Mouse (Mus musculus): ENCODE measurements around the gene S100pbp. TPM values are rescaled to one million over a fixed set of nuclear protein-coding genes. Genes with fewer than 3 reads are reported as not detected.

Gene S100pbp
- polyA plus RNA-seq, 1 experiment from 2014 or later, result 24.5 TPM

GRCm38 (mm10) chr4:129107348-129107899, 82.1 kb downstream of the S100pbp start:
- no peak for DNase-seq (ENCODE audit: low spot score)
- H3K27me3 ChIP-seq (ENCODE audit: control insufficient read depth, insufficient read depth, low read length), result peaks cover 22% of the 10 kb centered on the region
- no peak for ATAC-seq (replicated peaks; ENCODE audit: insufficient number of reproducible peaks, low FRiP score, low TSS enrichment, low read depth)
- H3K4me2 ChIP-seq (ENCODE audit: low read depth, low read length), result no peak overlapping the region
- H3K36me3 ChIP-seq (replicated peaks; ENCODE audit: control insufficient read depth, insufficient read depth, low read depth, low read length), result no peaks in the 10 kb centered on the region
- H3K9me3 ChIP-seq (replicated peaks; ENCODE audit: control insufficient read depth, low read length), result no peaks in the 10 kb centered on the region
- 72% methylated on average over 10 of the region's 10 CpGs for WGBS
- H3K27ac ChIP-seq (replicated peaks; ENCODE audit: low read depth, low read length), result no peak overlapping the region
- peaks cover 4% of the 10 kb centered on the region for H3K4me1 ChIP-seq (ENCODE audit: control insufficient read depth, insufficient read depth, low read length)
- H3K4me3 ChIP-seq (ENCODE audit: low read depth, low read length), result no peak overlapping the region
- H3K9ac ChIP-seq (replicated peaks; ENCODE audit: low read length), result no peak overlapping the region

- Histone ChIP-seq H3K4me1 (ENCODE audit: control insufficient read depth, insufficient read depth, low read length) (peaks cover 4% of the 10 kb centered on the region), H3K9me3 (replicated peaks; ENCODE audit: control insufficient read depth, low read length) (no peaks in the 10 kb centered on the region), H3K27me3 (ENCODE audit: control insufficient read depth, insufficient read depth, low read length) (peaks cover 22% of the 10 kb centered on the region), H3K36me3 (replicated peaks; ENCODE audit: control insufficient read depth, insufficient read depth, low read depth, low read length) (no peaks in the 10 kb centered on the region), H3K9ac (replicated peaks; ENCODE audit: low read length) (no peak overlapping the region), H3K4me3 (ENCODE audit: low read depth, low read length) (no peak overlapping the region), H3K4me2 (ENCODE audit: low read depth, low read length) (no peak overlapping the region), H3K27ac (replicated peaks; ENCODE audit: low read depth, low read length) (no peak overlapping the region)
- DNase-seq (ENCODE audit: low spot score) (peak; percentile 25), ATAC-seq (replicated peaks; ENCODE audit: insufficient number of reproducible peaks, low FRiP score, low TSS enrichment, low read depth) (no peak)
- 11% methylated on average over 9 of the region's 9 CpGs for WGBS
These were observed 83.5 kb downstream of the S100pbp start for GRCm38 (mm10) chr4:129106073-129106472.

GRCm38 (mm10) chr4:129105356-129105755, 84.2 kb downstream of the S100pbp start, which contains the start of gene Tmem54:
Gene Tmem54 (plus strand): TSS chr4:129105548.
- peak within 1 kb of the TSS; percentile 32 for H3K9ac ChIP-seq (replicated peaks; ENCODE audit: low read length)
- peak; percentile 54 for DNase-seq (ENCODE audit: low spot score)
- H3K27ac ChIP-seq (replicated peaks; ENCODE audit: low read depth, low read length), result no peak within 1 kb of the TSS
- H3K4me2 ChIP-seq (ENCODE audit: low read depth, low read length), result peak within 1 kb of the TSS; percentile 58
- peak; percentile 69 for ATAC-seq (replicated peaks; ENCODE audit: insufficient number of reproducible peaks, low FRiP score, low TSS enrichment, low read depth)
- H3K9me3 ChIP-seq (replicated peaks; ENCODE audit: control insufficient read depth, low read length), result no peaks in the 10 kb centered on the region
- under 1% methylated on average over 40 of the region's 40 CpGs for WGBS
- peaks cover 22% of the 10 kb centered on the region for H3K27me3 ChIP-seq (ENCODE audit: control insufficient read depth, insufficient read depth, low read length)
- H3K4me3 ChIP-seq (ENCODE audit: low read depth, low read length), result peak within 1 kb of the TSS; percentile 24
- H3K36me3 ChIP-seq (replicated peaks; ENCODE audit: control insufficient read depth, insufficient read depth, low read depth, low read length), result no peaks in the 10 kb centered on the region
- peaks cover 4% of the 10 kb centered on the region for H3K4me1 ChIP-seq (ENCODE audit: control insufficient read depth, insufficient read depth, low read length)

- no peak for ATAC-seq (replicated peaks; ENCODE audit: insufficient number of reproducible peaks, low FRiP score, low TSS enrichment, low read depth)
- no peaks in the 10 kb centered on the region for H3K36me3 ChIP-seq (replicated peaks; ENCODE audit: control insufficient read depth, insufficient read depth, low read depth, low read length)
- H3K4me2 ChIP-seq (ENCODE audit: low read depth, low read length), result no peak overlapping the region
- H3K27me3 ChIP-seq (ENCODE audit: control insufficient read depth, insufficient read depth, low read length), result peaks cover 22% of the 10 kb centered on the region
- no peak overlapping the region for H3K9ac ChIP-seq (replicated peaks; ENCODE audit: low read length)
- H3K4me3 ChIP-seq (ENCODE audit: low read depth, low read length), result no peak overlapping the region
- no peaks in the 10 kb centered on the region for H3K9me3 ChIP-seq (replicated peaks; ENCODE audit: control insufficient read depth, low read length)
- 82% methylated on average over 14 of the region's 14 CpGs for WGBS
- no peak overlapping the region for H3K27ac ChIP-seq (replicated peaks; ENCODE audit: low read depth, low read length)
- H3K4me1 ChIP-seq (ENCODE audit: control insufficient read depth, insufficient read depth, low read length), result peaks cover 4% of the 10 kb centered on the region
- no peak for DNase-seq (ENCODE audit: low spot score)
These were observed 87.2 kb downstream of the S100pbp start for GRCm38 (mm10) chr4:129102133-129102829.

Other genes with a start within 250 kb of the S100pbp start
- gene Azin2, start 227.3 kb downstream of the S100pbp start, polyA plus RNA-seq (2014; fragmentation: Nextera tagmentation; extraction: Ambion mirVana), result 14.0 and 14.6 TPM in 2 replicates
- 152 and 154 TPM in 2 replicates for gene Ak2, start 197.8 kb downstream of the S100pbp start, polyA plus RNA-seq (2014; fragmentation: Nextera tagmentation; extraction: Ambion mirVana)
- 9.0 and 10.3 TPM in 2 replicates for gene Rnf19b, start 131.5 kb downstream of the S100pbp start, polyA plus RNA-seq (2014; fragmentation: Nextera tagmentation; extraction: Ambion mirVana)
- 6.3 and 6.4 TPM in 2 replicates for gene Tmem54, start 84.2 kb downstream of the S100pbp start, polyA plus RNA-seq (2014; fragmentation: Nextera tagmentation; extraction: Ambion mirVana)
- gene Hpca, start 67.7 kb downstream of the S100pbp start, polyA plus RNA-seq (2014; fragmentation: Nextera tagmentation; extraction: Ambion mirVana), result 3.1 and 3.5 TPM in 2 replicates
- 2.8 and 3.8 TPM in 2 replicates for gene Fndc5, start 52.7 kb downstream of the S100pbp start, polyA plus RNA-seq (2014; fragmentation: Nextera tagmentation; extraction: Ambion mirVana)
- gene Yars, start within 50 bp of the S100pbp start, polyA plus RNA-seq (2014; fragmentation: Nextera tagmentation; extraction: Ambion mirVana), result 91.1 and 95.3 TPM in 2 replicates
- gene C77080, start 71.7 kb upstream of the S100pbp start, polyA plus RNA-seq (2014; fragmentation: Nextera tagmentation; extraction: Ambion mirVana), result 2.4 and 2.5 TPM in 2 replicates
- gene Sync, start 97.9 kb upstream of the S100pbp start, polyA plus RNA-seq (2014; fragmentation: Nextera tagmentation; extraction: Ambion mirVana), result 0.25 and 0.63 TPM in 2 replicates
- 584 and 661 TPM in 2 replicates for gene Rbbp4, start 145.6 kb upstream of the S100pbp start, polyA plus RNA-seq (2014; fragmentation: Nextera tagmentation; extraction: Ambion mirVana)
- gene Zbtb8os, start 146.0 kb upstream of the S100pbp start, polyA plus RNA-seq (2014; fragmentation: Nextera tagmentation; extraction: Ambion mirVana), result 46.1 and 53.6 TPM in 2 replicates
- 6.5 and 7.2 TPM in 2 replicates for gene Zbtb8a, start 188.4 kb upstream of the S100pbp start, polyA plus RNA-seq (2014; fragmentation: Nextera tagmentation; extraction: Ambion mirVana)

Data from embryonic facial prominence, embryonic 11.5 days (tissue).